Mouse (Mus musculus): Measurements from ENCODE around the gene Dcdc2a. TPM values are rescaled to one million over a fixed set of nuclear protein-coding genes. Genes with fewer than 3 reads are reported as not detected.

The Dcdc2a gene
- polyA plus RNA-seq, 1 experiment, result 4.9 TPM

DNA sequence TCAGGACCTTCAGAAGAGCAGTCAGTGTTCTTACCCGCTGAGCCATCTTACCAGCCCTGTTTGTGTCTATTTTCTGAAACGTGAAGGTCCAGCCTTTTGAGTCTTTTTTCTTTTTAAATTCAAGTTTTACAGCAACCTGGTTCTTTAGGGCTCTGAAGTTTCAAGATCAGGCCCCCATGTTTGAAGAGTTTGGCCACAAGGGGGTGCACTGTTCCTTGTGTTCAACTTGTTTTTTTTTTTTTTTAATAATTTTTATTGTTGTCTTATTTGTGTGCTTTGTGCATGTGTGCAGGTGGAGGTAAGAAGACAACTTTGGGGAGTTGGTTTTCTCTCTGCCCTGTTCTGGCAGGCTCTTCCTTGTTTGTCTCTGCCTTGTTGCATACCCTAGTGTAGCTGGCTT is 31.1 kb upstream of the Dcdc2a start:
- Histone ChIP-seq H3K27ac (ENCODE audit: insufficient read depth, low read length) (no peak overlapping the region), H3K27me3 (ENCODE audit: control insufficient read depth, insufficient read depth, low read length) (no peaks in the 10 kb centered on the region), H3K4me1 (ENCODE audit: control insufficient read depth, insufficient read depth, low read length) (no peaks in the 10 kb centered on the region), H3K4me3 (replicated peaks; ENCODE audit: insufficient read depth, low read depth, low read length) (no peak overlapping the region)
- 34% methylated on average over 2 of the region's 2 CpGs for WGBS
- no peak for TF ChIP-seq CTCF (IDR thresholded peaks at IDR 0.05; ENCODE audit: borderline replicate concordance, insufficient read depth, low read depth, low read length)
- no peak for TF ChIP-seq POLR2A (IDR thresholded peaks at IDR 0.05; ENCODE audit: borderline replicate concordance, insufficient read depth, low read length)
- no peak for DNase-seq

DNA sequence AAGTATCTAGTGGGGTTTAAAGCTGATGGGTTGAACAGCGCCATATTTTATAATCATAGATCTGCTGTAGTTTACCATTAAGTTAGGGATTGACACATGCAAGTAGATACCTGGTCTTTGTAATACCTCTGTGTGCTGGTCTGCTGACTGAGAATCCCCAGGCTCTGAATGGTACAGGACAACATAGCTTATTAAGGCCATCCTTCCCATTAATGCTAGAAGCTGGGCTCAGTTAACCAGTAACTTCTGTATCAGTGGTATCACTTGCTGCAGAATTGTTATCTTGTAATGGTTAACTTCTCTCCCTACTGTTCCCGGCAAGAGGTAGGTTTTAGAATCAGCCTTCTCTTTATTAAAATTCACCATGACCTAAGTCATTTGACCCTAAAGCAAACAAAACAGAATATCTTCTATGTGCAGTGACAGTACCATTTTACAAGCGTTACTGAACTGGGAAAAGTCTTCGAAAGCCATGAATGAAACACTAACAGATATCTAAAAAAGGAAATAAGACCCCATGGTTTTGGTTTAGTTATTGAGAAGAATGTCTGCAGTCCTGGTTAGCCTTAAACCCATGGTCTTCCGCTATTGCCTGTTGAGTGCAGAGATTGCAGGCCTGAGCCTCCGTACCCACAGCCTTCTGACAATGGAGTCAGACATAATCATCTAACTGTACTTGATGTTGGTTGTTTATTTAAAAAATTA is 29.2 kb upstream of the Dcdc2a start:
- WGBS, result 89% methylated on average over 6 of the region's 6 CpGs
- no peak overlapping the region for H3K27ac ChIP-seq (ENCODE audit: insufficient read depth, low read length)
- DNase-seq, result no peak
- H3K4me1 ChIP-seq (ENCODE audit: control insufficient read depth, insufficient read depth, low read length), result no peaks in the 10 kb centered on the region
- H3K4me3 ChIP-seq (replicated peaks; ENCODE audit: insufficient read depth, low read depth, low read length), result no peak overlapping the region
- no peaks in the 10 kb centered on the region for H3K27me3 ChIP-seq (ENCODE audit: control insufficient read depth, insufficient read depth, low read length)
- TF ChIP-seq POLR2A (IDR thresholded peaks at IDR 0.05; ENCODE audit: borderline replicate concordance, insufficient read depth, low read length), result no peak
- no peak for TF ChIP-seq CTCF (IDR thresholded peaks at IDR 0.05; ENCODE audit: borderline replicate concordance, insufficient read depth, low read depth, low read length)

DNA sequence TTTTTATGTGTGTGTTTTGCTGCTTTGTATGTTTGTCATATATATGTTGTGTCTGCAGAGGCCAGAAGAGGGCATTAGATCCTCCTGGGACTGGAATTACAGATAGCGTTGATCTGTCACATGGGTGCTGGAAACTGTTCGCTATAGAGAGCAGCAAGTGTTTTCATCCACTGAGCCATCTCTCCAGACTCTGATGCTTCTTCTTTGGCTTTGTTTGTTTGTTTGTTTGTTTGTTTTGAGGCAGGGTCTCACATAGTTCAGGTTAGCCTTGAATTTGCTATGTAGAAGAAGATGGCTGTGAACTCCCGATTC is 28.7 kb upstream of the Dcdc2a start:
- Histone ChIP-seq H3K4me3 (replicated peaks; ENCODE audit: insufficient read depth, low read depth, low read length) (no peak overlapping the region), H3K4me1 (ENCODE audit: control insufficient read depth, insufficient read depth, low read length) (no peaks in the 10 kb centered on the region), H3K27me3 (ENCODE audit: control insufficient read depth, insufficient read depth, low read length) (no peaks in the 10 kb centered on the region), H3K27ac (ENCODE audit: insufficient read depth, low read length) (no peak overlapping the region)
- TF ChIP-seq POLR2A (IDR thresholded peaks at IDR 0.05; ENCODE audit: borderline replicate concordance, insufficient read depth, low read length), result no peak
- TF ChIP-seq CTCF (IDR thresholded peaks at IDR 0.05; ENCODE audit: borderline replicate concordance, insufficient read depth, low read depth, low read length), result no peak
- WGBS, result 67% methylated on average over 3 of the region's 3 CpGs
- DNase-seq, result no peak

DNA sequence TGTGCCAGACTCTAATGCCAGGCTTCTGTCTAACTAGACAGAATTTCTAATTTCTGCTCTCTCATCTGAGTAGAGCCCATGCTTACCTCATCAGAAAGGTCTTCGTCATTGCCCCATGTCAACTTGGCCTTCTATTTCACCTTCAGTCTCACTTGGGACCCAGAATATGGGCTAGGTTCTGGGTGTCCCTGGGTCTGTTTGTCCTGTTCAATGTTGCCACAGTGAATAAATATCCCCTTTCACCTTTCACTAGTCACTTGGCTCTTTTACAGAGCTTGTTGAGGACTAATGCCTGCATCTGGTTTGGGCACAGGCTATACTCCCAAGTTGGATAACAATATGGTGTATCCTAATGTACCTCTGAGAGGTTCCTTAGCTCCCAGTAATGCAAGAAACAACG is 16.3 kb upstream of the Dcdc2a start:
- Histone ChIP-seq H3K27ac (ENCODE audit: insufficient read depth, low read length) (no peak overlapping the region), H3K4me3 (replicated peaks; ENCODE audit: insufficient read depth, low read depth, low read length) (no peak overlapping the region), H3K4me1 (ENCODE audit: control insufficient read depth, insufficient read depth, low read length) (no peaks in the 10 kb centered on the region), H3K27me3 (ENCODE audit: control insufficient read depth, insufficient read depth, low read length) (no peaks in the 10 kb centered on the region)
- DNase-seq, result no peak
- no peak for TF ChIP-seq POLR2A (IDR thresholded peaks at IDR 0.05; ENCODE audit: borderline replicate concordance, insufficient read depth, low read length)
- no peak for TF ChIP-seq CTCF (IDR thresholded peaks at IDR 0.05; ENCODE audit: borderline replicate concordance, insufficient read depth, low read depth, low read length)
- WGBS, result 62% methylated on average over 2 of the region's 2 CpGs

DNA sequence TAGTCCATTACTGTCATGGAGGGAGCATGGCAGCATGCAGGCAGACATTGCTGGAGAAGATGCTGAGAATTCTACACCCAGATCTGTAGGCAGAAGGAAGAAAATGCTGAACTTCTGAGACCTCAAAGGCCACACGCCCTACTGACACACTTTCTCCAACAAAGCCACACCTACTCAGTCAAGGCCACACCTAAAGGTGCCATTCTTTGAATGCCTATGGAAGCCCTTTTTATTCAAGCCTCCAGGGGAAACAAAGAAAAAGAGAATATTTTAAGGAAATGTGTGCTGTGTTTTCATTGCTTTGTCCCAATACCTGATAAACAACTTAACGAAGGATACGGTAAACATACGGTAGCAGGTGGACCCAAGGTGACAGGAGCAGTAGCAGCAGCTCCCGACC is 3.1 kb upstream of the Dcdc2a start:
- H3K27me3 ChIP-seq (ENCODE audit: control insufficient read depth, insufficient read depth, low read length), result no peaks in the 10 kb centered on the region
- 91% methylated on average over 5 of the region's 5 CpGs for WGBS
- no peak for DNase-seq

DNA sequence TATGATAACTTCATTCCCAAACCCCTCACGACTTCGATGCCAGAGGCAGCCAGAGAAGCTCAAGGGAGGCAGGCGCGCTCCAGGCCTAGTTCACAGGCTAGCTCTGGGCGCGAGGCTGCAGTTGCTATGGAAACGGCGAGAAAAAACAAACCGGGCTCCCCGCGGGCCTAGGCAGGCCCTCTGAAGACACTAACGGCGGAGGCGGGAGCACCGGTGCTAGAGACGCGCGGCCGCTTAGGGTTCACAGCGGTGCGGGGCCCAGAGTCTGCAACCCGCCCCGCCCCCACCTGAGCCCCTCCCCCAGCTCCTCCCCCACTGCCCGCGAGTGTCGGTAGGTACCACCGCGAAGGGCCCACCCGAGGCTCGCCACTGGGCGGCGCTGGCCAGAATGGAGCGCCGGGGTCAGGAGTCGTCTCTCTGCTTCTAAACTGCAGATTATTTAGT is 671 bp upstream of the Dcdc2a start:
- TF ChIP-seq CTCF (IDR thresholded peaks at IDR 0.05; ENCODE audit: borderline replicate concordance, insufficient read depth, low read depth, low read length), result no peak
- TF ChIP-seq POLR2A (IDR thresholded peaks at IDR 0.05; ENCODE audit: borderline replicate concordance, insufficient read depth, low read length), result no peak
- Histone ChIP-seq H3K27me3 (ENCODE audit: control insufficient read depth, insufficient read depth, low read length) (no peaks in the 10 kb centered on the region), H3K4me3 (replicated peaks; ENCODE audit: insufficient read depth, low read depth, low read length) (no peak overlapping the region), H3K27ac (ENCODE audit: insufficient read depth, low read length) (no peak overlapping the region), H3K4me1 (ENCODE audit: control insufficient read depth, insufficient read depth, low read length) (no peaks in the 10 kb centered on the region)
- DNase-seq, result peak; percentile 50 to 57
- WGBS, result 1% methylated on average over 33 of the region's 35 CpGs

More for the DNA sequence above, 3.1 kb upstream of the Dcdc2a start:
- H3K4me3 ChIP-seq (replicated peaks; ENCODE audit: insufficient read depth, low read depth, low read length), result no peak overlapping the region
- TF ChIP-seq POLR2A (IDR thresholded peaks at IDR 0.05; ENCODE audit: borderline replicate concordance, insufficient read depth, low read length), result no peak
- no peak for TF ChIP-seq CTCF (IDR thresholded peaks at IDR 0.05; ENCODE audit: borderline replicate concordance, insufficient read depth, low read depth, low read length)
- H3K4me1 ChIP-seq (ENCODE audit: control insufficient read depth, insufficient read depth, low read length), result no peaks in the 10 kb centered on the region
- no peak overlapping the region for H3K27ac ChIP-seq (ENCODE audit: insufficient read depth, low read length)

DNA sequence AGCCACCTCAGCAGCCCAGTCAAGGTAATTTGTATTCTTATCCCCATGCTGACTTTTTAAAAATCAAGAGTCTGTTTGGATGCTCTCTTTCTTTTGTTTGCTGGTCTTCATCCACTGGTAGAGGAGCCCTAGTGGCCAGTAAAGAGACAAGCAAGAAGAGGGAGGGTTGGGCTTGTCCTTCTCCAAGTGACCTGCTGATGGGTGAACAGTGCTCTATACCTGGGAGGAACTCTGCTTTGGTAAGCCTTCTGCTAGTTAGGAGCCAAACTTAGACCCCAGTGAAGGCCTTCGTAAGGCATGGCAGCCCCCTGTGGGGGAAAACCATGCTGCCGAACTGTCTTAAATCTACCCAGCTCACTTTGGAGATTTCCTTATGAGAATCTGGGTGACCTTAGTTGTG is 10.9 kb downstream of the Dcdc2a start:
- Histone ChIP-seq H3K4me1 (ENCODE audit: control insufficient read depth, insufficient read depth, low read length) (no peaks in the 10 kb centered on the region), H3K4me3 (replicated peaks; ENCODE audit: insufficient read depth, low read depth, low read length) (no peak overlapping the region), H3K27me3 (ENCODE audit: control insufficient read depth, insufficient read depth, low read length) (no peaks in the 10 kb centered on the region), H3K27ac (ENCODE audit: insufficient read depth, low read length) (no peak overlapping the region)
- 89% methylated on average over 2 of the region's 2 CpGs for whole genome bisulfite sequencing
- no peak for DNase-seq
- TF ChIP-seq CTCF (IDR thresholded peaks at IDR 0.05; ENCODE audit: borderline replicate concordance, insufficient read depth, low read depth, low read length), result no peak
- no peak for TF ChIP-seq POLR2A (IDR thresholded peaks at IDR 0.05; ENCODE audit: borderline replicate concordance, insufficient read depth, low read length)

DNA sequence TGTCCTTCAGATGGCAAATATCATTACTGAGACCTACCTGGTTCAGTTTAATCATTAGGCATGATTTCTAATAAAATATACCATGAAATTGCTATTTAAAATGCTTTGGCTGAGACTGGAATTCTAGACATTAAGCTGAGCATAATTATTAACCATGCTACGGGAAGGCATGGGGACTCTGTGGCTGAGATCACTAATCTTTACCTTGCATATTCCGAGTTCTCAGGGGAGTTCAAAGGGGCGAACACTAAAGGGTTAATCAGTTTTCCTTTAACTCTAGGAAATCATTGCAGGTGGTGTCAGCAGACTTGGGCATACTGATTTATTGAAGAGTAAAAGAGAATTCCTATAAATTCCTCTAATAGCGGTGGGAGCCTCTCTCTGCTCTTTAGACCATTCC is 11.4 kb downstream of the Dcdc2a start:
- H3K27ac ChIP-seq (ENCODE audit: insufficient read depth, low read length), result no peak overlapping the region
- no peaks in the 10 kb centered on the region for H3K27me3 ChIP-seq (ENCODE audit: control insufficient read depth, insufficient read depth, low read length)
- WGBS, result 91% methylated on average over 4 of the region's 4 CpGs
- no peaks in the 10 kb centered on the region for H3K4me1 ChIP-seq (ENCODE audit: control insufficient read depth, insufficient read depth, low read length)
- DNase-seq, result no peak
- H3K4me3 ChIP-seq (replicated peaks; ENCODE audit: insufficient read depth, low read depth, low read length), result no peak overlapping the region
- TF ChIP-seq CTCF (IDR thresholded peaks at IDR 0.05; ENCODE audit: borderline replicate concordance, insufficient read depth, low read depth, low read length), result no peak
- TF ChIP-seq POLR2A (IDR thresholded peaks at IDR 0.05; ENCODE audit: borderline replicate concordance, insufficient read depth, low read length), result no peak

Data from cerebellum, adult 2 months (tissue).